Mouse (Mus musculus) ovary, postnatal 36 days (tissue): ENCODE data around the gene Dnase1l2.
A peak's percentile ranks its signal among the peaks of the same experiment; 100 is the strongest.
"Not testable (repeated sequence)": the region's sequence is repeated elsewhere in the genome, so short reads cannot be mapped to it uniquely, and the experiment has no call there.

ENCODE experiments used
- DNase-seq: peaks from one replicate; pipeline ENCODE4 v3.0.0; 2022; ENCODE audit warnings: low spot score, mixed read lengths

Dnase1l2 gene

GRCm38 (mm10) chr17:24472512-24472911 lies 29.6 kb upstream of the Dnase1l2 start:
- peak; percentile 62 for DNase-seq

GRCm38 (mm10) chr17:24470701-24471527 lies 28.0 kb upstream of the Dnase1l2 start:
- DNase-seq = peak; percentile 51

- peak; percentile 98 for DNase-seq
These were observed 27.2 kb upstream of the Dnase1l2 start, which contains the start of the genes E4f1 and Pgp for GRCm38 (mm10) chr17:24469910-24470602. TSS of gene E4f1 (minus strand) at chr17:24470313. TSS of gene Pgp (plus strand) at chr17:24470392.

GRCm38 (mm10) chr17:24469336-24469909 lies 26.5 kb upstream of the Dnase1l2 start:
- DNase-seq = no peak

GRCm38 (mm10) chr17:24468636-24469246 lies 25.8 kb upstream of the Dnase1l2 start:
- DNase-seq = no peak

- DNase-seq = no peak
These were observed 20.6 kb upstream of the Dnase1l2 start for GRCm38 (mm10) chr17:24463374-24464133.

GRCm38 (mm10) chr17:24462932-24463331 lies 20.0 kb upstream of the Dnase1l2 start:
- no peak for DNase-seq

- DNase-seq = no peak
These were observed 18.7 kb upstream of the Dnase1l2 start for GRCm38 (mm10) chr17:24461580-24461979.

- DNase-seq = not testable (repeated sequence)
These were observed 12.8 kb upstream of the Dnase1l2 start for GRCm38 (mm10) chr17:24455523-24456206.

GRCm38 (mm10) chr17:24454756-24455522 lies 12.0 kb upstream of the Dnase1l2 start:
- DNase-seq = peak; percentile 98

GRCm38 (mm10) chr17:24454218-24454755 lies 11.4 kb upstream of the Dnase1l2 start:
- DNase-seq = no peak

GRCm38 (mm10) chr17:24453372-24453771 lies 10.5 kb upstream of the Dnase1l2 start:
- DNase-seq = no peak

GRCm38 (mm10) chr17:24451220-24451619 lies 8.3 kb upstream of the Dnase1l2 start:
- no peak for DNase-seq

- DNase-seq = no peak
These were observed 6.6 kb upstream of the Dnase1l2 start for GRCm38 (mm10) chr17:24449507-24449906.

GRCm38 (mm10) chr17:24446590-24446989 lies 3.7 kb upstream of the Dnase1l2 start:
- no peak for DNase-seq

GRCm38 (mm10) chr17:24443409-24443808 lies 504 bp upstream of the Dnase1l2 start:
- no peak for DNase-seq

GRCm38 (mm10) chr17:24442107-24442506 lies 798 bp downstream of the Dnase1l2 start:
- DNase-seq = no peak

GRCm38 (mm10) chr17:24441148-24441547 lies 1.8 kb downstream of the Dnase1l2 start:
- no peak for DNase-seq

- DNase-seq = no peak
These were observed 2.5 kb downstream of the Dnase1l2 start for GRCm38 (mm10) chr17:24440377-24440776.

- no peak for DNase-seq
These were observed 5.9 kb downstream of the Dnase1l2 start for GRCm38 (mm10) chr17:24437016-24437415.
